In the genomic region with DNA sequence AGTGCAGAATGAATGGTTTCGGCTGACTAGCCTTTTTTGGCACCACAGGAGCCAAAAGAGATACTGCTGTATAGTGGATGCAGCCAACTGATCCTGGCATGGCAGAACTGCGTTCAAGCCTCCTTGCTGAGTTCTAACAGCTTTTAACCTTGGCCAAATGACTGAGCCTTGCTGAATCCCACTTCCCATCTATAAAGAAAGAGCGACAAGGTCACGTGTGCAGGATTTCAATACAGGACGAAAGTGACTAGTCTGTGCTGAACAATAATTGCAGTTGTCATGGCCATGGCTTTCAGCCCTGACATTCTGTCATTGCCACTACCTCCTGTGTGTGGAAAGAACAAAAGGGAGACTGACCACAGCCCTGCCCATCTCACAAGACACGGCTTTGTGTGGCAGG, we compare ENCODE assay signal across 28 mouse cellular contexts.
A peak's percentile ranks its signal among the peaks of the same experiment; 100 is the strongest.
DNase-seq lines count a peak whose midpoint lies in the region; ATAC-seq and TF ChIP-seq lines count a peak whose summit lies in the region.
"Had no signal": no experiment of that assay in that cellular context is flagged by ENCODE, and none has a peak within 500 bp of the region (broad histone marks: within the 10 kb centered on the region; RNA-seq: fewer than 3 reads in every experiment).

No protein-coding gene starts in this region.

- TF ChIP-seq CTCF in forebrain, postnatal 0 days (IDR thresholded peaks at IDR 0.05; ENCODE audit: low read depth) = no peak

- WGBS in forebrain, postnatal 0 days = 53% methylated on average over 6 of the region's 6 CpGs
- 76% methylated on average over 6 of the region's 6 CpGs for WGBS in forebrain, embryonic 11.5 days
- WGBS in midbrain, embryonic 16.5 days = 45% methylated on average over 6 of the region's 6 CpGs
- 85% methylated on average over 6 of the region's 6 CpGs for WGBS in midbrain, embryonic 10.5 days

- H3K27ac ChIP-seq in forebrain, postnatal 0 days (ENCODE audit: low read depth, low read length) = no peak overlapping the region
- no peak overlapping the region for H3K27ac ChIP-seq in forebrain, embryonic 11.5 days (ENCODE audit: low read depth, low read length)
- no peak overlapping the region for H3K27ac ChIP-seq in midbrain, embryonic 16.5 days (ENCODE audit: low read length)
- H3K27ac ChIP-seq in midbrain, embryonic 10.5 days (replicated peaks) = no peak overlapping the region
- H3K27ac ChIP-seq: limb, embryonic 10.5 days; limb, embryonic 15.5 days; liver, embryonic 13.5 days; neural tube, embryonic 13.5 days; stomach, postnatal 0 days had no signal

- peak; percentile 79 for DNase-seq in adrenal gland, adult 2 months
- DNase-seq in adrenal gland, postnatal 4 days (ENCODE audit: low spot score in 2 of 2) = no peak
- DNase-seq in forebrain, postnatal 0 days = no peak
- DNase-seq in forebrain, embryonic 11.5 days (ENCODE audit: low spot score) = no peak
- DNase-seq in midbrain, embryonic 10.5 days (ENCODE audit: low spot score) = no peak
- DNase-seq in layer of hippocampus, postnatal 25 days (ENCODE audit: extremely low spot score in 1 of 2, low spot score in 1 of 2) = no peak
- DNase-seq in cerebellum, adult 11-12 months = no peak
- DNase-seq: cerebellum, adult 2 months; gastrocnemius, postnatal 36 days; kidney, adult 18-20 months; kidney, postnatal 4 days; layer of hippocampus, postnatal 36 days; liver, embryonic 13.5 days; lung, adult 18-20 months; lung, postnatal 4 days; right cerebral cortex, postnatal 4 days; thymus, adult 2 months; thymus, postnatal 36 days had no signal

- H3K4me2 ChIP-seq in forebrain, postnatal 0 days (ENCODE audit: low read depth) = no peak overlapping the region
- no peak overlapping the region for H3K4me2 ChIP-seq in forebrain, embryonic 11.5 days (ENCODE audit: low read depth, low read length, severe bottlenecking)
- no peak overlapping the region for H3K4me2 ChIP-seq in midbrain, embryonic 16.5 days (ENCODE audit: low read length)
- H3K4me2 ChIP-seq: limb, embryonic 15.5 days; liver, embryonic 13.5 days; neural tube, embryonic 13.5 days had no signal

- no peaks in the 10 kb centered on the region for H3K27me3 ChIP-seq in forebrain, postnatal 0 days (ENCODE audit: insufficient read depth, low read length)
- no peaks in the 10 kb centered on the region for H3K27me3 ChIP-seq in forebrain, embryonic 11.5 days (ENCODE audit: control insufficient read depth, insufficient read depth, low read length)
- H3K27me3 ChIP-seq in midbrain, embryonic 16.5 days (ENCODE audit: control insufficient read depth, insufficient read depth, low read depth, low read length) = no peaks in the 10 kb centered on the region
- no peaks in the 10 kb centered on the region for H3K27me3 ChIP-seq in midbrain, embryonic 10.5 days (ENCODE audit: low read depth, poor library complexity, severe bottlenecking)
- H3K27me3 ChIP-seq: CH12.LX; limb, embryonic 15.5 days; liver, embryonic 13.5 days; neural tube, embryonic 13.5 days had no signal

- H3K9ac ChIP-seq in forebrain, postnatal 0 days = no peak overlapping the region
- no peak overlapping the region for H3K9ac ChIP-seq in forebrain, embryonic 11.5 days (ENCODE audit: low read length)
- H3K9ac ChIP-seq in midbrain, embryonic 16.5 days (ENCODE audit: low read depth, low read length) = no peak overlapping the region
- H3K9ac ChIP-seq: limb, embryonic 15.5 days; liver, embryonic 13.5 days; neural tube, embryonic 13.5 days had no signal

- peak; percentile 14 for ATAC-seq in forebrain, postnatal 0 days
- no peak for ATAC-seq in forebrain, embryonic 11.5 days (replicated peaks; ENCODE audit: low FRiP score)
- ATAC-seq in midbrain, embryonic 16.5 days = peak; percentile 26; the same call in 1 of the 2 replicates
- ATAC-seq: hindbrain, embryonic 16.5 days; lung, postnatal 0 days had no signal

- H3K4me1 ChIP-seq in forebrain, postnatal 0 days (ENCODE audit: insufficient read depth) = 0 out of 2 replicates have a peak, but pooled peaks cover 7% of the 10 kb centered on the region
- H3K4me1 ChIP-seq in forebrain, embryonic 11.5 days (replicated peaks; ENCODE audit: control insufficient read depth, insufficient read depth, low read length) = no peaks in the 10 kb centered on the region; the same call in 1 of the 2 replicates
- peaks cover 2% of the 10 kb centered on the region for H3K4me1 ChIP-seq in midbrain, embryonic 16.5 days (ENCODE audit: control insufficient read depth, insufficient read depth, low read length)
- H3K4me1 ChIP-seq in midbrain, embryonic 10.5 days = peaks cover 25% of the 10 kb centered on the region; the same call in 1 of the 2 replicates
- H3K4me1 ChIP-seq: liver, embryonic 13.5 days had no signal

- no peaks in the 10 kb centered on the region for H3K9me3 ChIP-seq in forebrain, postnatal 0 days (ENCODE audit: low read length)
- no peaks in the 10 kb centered on the region for H3K9me3 ChIP-seq in forebrain, embryonic 11.5 days (ENCODE audit: control insufficient read depth, low read length)
- no peaks in the 10 kb centered on the region for H3K9me3 ChIP-seq in midbrain, embryonic 16.5 days (replicated peaks; ENCODE audit: control insufficient read depth, low read length, poor library complexity, severe bottlenecking)
- no peaks in the 10 kb centered on the region for H3K9me3 ChIP-seq in midbrain, embryonic 10.5 days (replicated peaks)
- H3K9me3 ChIP-seq: limb, embryonic 10.5 days; limb, embryonic 15.5 days; liver, embryonic 13.5 days; megakaryocyte, embryonic 14.5 days; neural tube, embryonic 13.5 days had no signal

- no peaks in the 10 kb centered on the region for H3K36me3 ChIP-seq in forebrain, postnatal 0 days (ENCODE audit: insufficient read depth)
- no peaks in the 10 kb centered on the region for H3K36me3 ChIP-seq in forebrain, embryonic 11.5 days (ENCODE audit: control insufficient read depth, insufficient read depth, low read length)
- no peaks in the 10 kb centered on the region for H3K36me3 ChIP-seq in midbrain, embryonic 16.5 days (ENCODE audit: control insufficient read depth, insufficient read depth, low read length)
- no peaks in the 10 kb centered on the region for H3K36me3 ChIP-seq in midbrain, embryonic 10.5 days
- H3K36me3 ChIP-seq: limb, embryonic 10.5 days; limb, embryonic 15.5 days; liver, embryonic 13.5 days; neural tube, embryonic 13.5 days had no signal

- no peak overlapping the region for H3K4me3 ChIP-seq in forebrain, postnatal 0 days (ENCODE audit: low read depth, low read length)
- no peak overlapping the region for H3K4me3 ChIP-seq in forebrain, embryonic 11.5 days (ENCODE audit: low read depth, low read length)
- no peak overlapping the region for H3K4me3 ChIP-seq in midbrain, embryonic 16.5 days (ENCODE audit: low read depth, low read length)
- no peak overlapping the region for H3K4me3 ChIP-seq in midbrain, embryonic 10.5 days
- H3K4me3 ChIP-seq: erythroblast, embryonic 14.5 days; limb, embryonic 10.5 days; limb, embryonic 15.5 days; liver, embryonic 13.5 days; megakaryocyte, embryonic 14.5 days; neural tube, embryonic 13.5 days had no signal
